Mouse (Mus musculus) neural tube, embryonic 11.5 days (tissue): Measurements from ENCODE around the gene Txnip. TPM values are rescaled to one million over a fixed set of nuclear protein-coding genes. Genes with fewer than 3 reads are reported as not detected.

Source experiments
- ATAC-seq: fragments of 200-750 bp; cut with Nextera tagmentation; 2 replicates; pipeline ENCODE4 v1.8.0; 2017; ENCODE audit warnings: moderate number of reproducible peaks, mild to moderate bottlenecking, moderate TSS enrichment, moderate library complexity; ENCODE audit not compliant: insufficient read depth, low FRiP score, low TSS enrichment
- DNase-seq: peaks from one replicate; pipeline ENCODE4 v3.0.0-alpha.2; 2015; ENCODE audit warnings: low spot score
- H3K27ac ChIP-seq: fragments of 300-500 bp; sonication (generic); 2 replicates; pipeline ENCODE4 v1.5.1; 2014; ENCODE audit warnings: low read depth, mild to moderate bottlenecking, low read length
- H3K27me3 ChIP-seq: fragments of 300-500 bp; sonication (generic); 2 replicates; pipeline ENCODE4 v1.6.1; 2014; ENCODE audit warnings: mild to moderate bottlenecking, low read length, mixed read lengths; ENCODE audit not compliant: control insufficient read depth, insufficient read depth
- H3K36me3 ChIP-seq: fragments of 300-500 bp; sonication (generic); 2 replicates; pipeline ENCODE4 v1.6.1; 2014; ENCODE audit warnings: mild to moderate bottlenecking, low read length, moderate library complexity, mixed read lengths; ENCODE audit not compliant: control insufficient read depth, insufficient read depth
- H3K4me1 ChIP-seq: fragments of 300-500 bp; sonication (generic); 2 replicates; pipeline ENCODE4 v1.6.1; 2014; ENCODE audit warnings: low read length, mixed read lengths; ENCODE audit not compliant: control insufficient read depth, insufficient read depth
- H3K4me2 ChIP-seq: fragments of 300-500 bp; sonication (generic); 2 replicates; pipeline ENCODE4 v1.6.1; 2014; ENCODE audit warnings: low read depth, mild to moderate bottlenecking, moderate library complexity
- H3K4me3 ChIP-seq: fragments of 300-500 bp; sonication (generic); 2 replicates; pipeline ENCODE4 v1.5.1; 2014; ENCODE audit warnings: low read depth, low read length
- H3K9ac ChIP-seq: fragments of 300-500 bp; sonication (generic); 2 replicates; pipeline ENCODE4 v1.6.1; 2014; ENCODE audit warnings: mild to moderate bottlenecking, low read length
- H3K9me3 ChIP-seq: fragments of 300-500 bp; sonication (generic); 2 replicates; pipeline ENCODE4 v1.6.1; 2016; ENCODE audit warnings: low read length; ENCODE audit not compliant: control insufficient read depth
- WGBS: fragments of 180-500 bp; shearing (Covaris S2); extraction: QIAGEN DNeasy Blood & Tissue Kit; methylation state at CpG from one replicate; pipeline ENCODE4 v1.1.7; 2014; 5-methylcytosine and 5-hydroxymethylcytosine counted together
- polyA plus RNA-seq: library from polyadenylated mRNA; unstranded; fragments of >200 nt; fragmentation: Nextera tagmentation; extraction: Ambion mirVana; gene quantifications from 2 replicates; pipeline ENCODE4 v1.2.1, GENCODE M21; 2014

Txnip gene
- polyA plus RNA-seq, 1 experiment from 2014 or later: 50.4 TPM

DNA sequence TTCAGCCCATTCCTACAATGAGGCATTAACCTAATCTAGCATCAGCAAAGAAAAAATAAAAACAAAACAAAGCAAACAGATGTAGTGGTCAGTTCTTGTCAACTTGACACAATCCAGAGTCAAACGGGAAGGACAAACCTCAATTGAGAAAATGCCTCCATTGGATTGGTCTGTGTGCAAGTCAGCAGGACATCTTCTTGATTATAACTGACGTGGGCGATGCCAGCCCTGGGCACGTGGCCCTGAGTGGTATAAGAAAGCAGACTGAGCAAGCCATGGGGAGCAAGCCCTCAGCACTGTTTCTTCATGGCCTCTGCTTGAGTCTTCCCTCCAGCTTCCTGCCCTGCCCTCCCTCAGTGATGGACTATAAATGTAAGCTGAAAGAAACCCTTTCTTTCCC, 10.9 kb upstream of the Txnip start:
- Histone ChIP-seq H3K4me3 (no peak overlapping the region), H3K4me1 (no peaks in the 10 kb centered on the region), H3K9ac (no peak overlapping the region), H3K27me3 (no peaks in the 10 kb centered on the region), H3K9me3 (no peaks in the 10 kb centered on the region), H3K4me2 (no peak overlapping the region), H3K27ac (no peak overlapping the region), H3K36me3 (no peaks in the 10 kb centered on the region)
- ATAC-seq (no peak), DNase-seq (no peak)
- WGBS: 57% methylated on average over 4 of the region's 4 CpGs

DNA sequence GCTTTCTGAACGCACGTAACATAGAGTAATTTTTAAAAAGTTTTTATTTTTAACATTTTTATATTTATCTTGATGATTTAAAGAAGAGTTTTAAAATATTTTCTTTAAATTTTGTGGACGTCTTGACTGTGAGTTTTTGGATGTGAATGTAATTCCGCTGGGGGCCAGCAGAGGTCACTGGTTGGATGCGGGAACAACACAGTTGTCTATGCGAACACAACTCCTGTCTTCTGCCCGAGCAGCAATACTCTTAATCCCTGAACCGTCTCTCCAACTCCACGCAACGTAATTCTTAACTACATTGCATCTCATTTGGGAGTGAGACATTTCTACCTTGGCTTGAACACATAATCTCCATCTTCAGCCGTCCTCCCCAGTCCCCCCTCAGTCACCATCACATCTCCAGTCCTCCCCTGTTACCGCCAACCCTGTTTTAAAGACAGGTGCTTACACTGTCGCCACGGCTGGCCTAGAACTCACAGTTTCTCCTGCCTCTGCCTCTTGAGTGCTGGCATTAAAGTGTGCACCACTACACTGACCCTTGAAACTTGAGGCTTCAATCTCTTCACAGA, 10.3 kb upstream of the Txnip start:
- no peaks in the 10 kb centered on the region for H3K27me3 ChIP-seq
- no peak overlapping the region for H3K4me3 ChIP-seq
- no peaks in the 10 kb centered on the region for H3K36me3 ChIP-seq
- no peaks in the 10 kb centered on the region for H3K4me1 ChIP-seq
- ATAC-seq (no peak; the same call in 1 of the 2 replicates), DNase-seq (peak; percentile 65)
- no peak overlapping the region for H3K9ac ChIP-seq
- H3K9me3 ChIP-seq: no peaks in the 10 kb centered on the region
- no peak overlapping the region for H3K27ac ChIP-seq
- H3K4me2 ChIP-seq: 0 out of 2 replicates have a peak overlapping the region, but pooled peaks have one; percentile 6
- 11% methylated on average over 14 of the region's 14 CpGs for WGBS

DNA sequence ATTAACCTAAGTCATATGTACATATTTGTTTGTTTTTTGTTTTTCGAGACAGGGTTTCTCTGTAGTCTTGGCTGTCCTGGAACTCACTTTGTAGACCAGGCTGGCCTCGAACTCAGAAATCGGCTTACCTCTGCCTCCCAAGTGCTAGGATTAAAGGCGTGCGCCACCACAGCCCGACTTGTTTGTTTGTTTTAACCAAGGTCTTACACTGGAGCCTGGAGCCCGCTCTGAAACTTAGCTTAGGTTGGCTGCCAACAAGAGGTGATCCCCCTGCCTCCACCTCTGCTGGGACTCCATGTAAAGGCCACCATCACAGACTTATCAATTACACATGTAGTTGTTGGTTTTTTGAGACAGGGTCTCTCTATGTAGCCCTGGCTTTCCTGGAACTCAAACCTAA, 8.9 kb upstream of the Txnip start:
- no peak overlapping the region for H3K4me2 ChIP-seq
- H3K27ac ChIP-seq: no peak overlapping the region
- no peaks in the 10 kb centered on the region for H3K36me3 ChIP-seq
- H3K9me3 ChIP-seq: no peaks in the 10 kb centered on the region
- no peak for DNase-seq
- 83% methylated on average over 7 of the region's 7 CpGs for WGBS
- H3K9ac ChIP-seq: no peak overlapping the region
- H3K4me3 ChIP-seq: no peak overlapping the region
- no peak for ATAC-seq
- H3K4me1 ChIP-seq: no peaks in the 10 kb centered on the region
- H3K27me3 ChIP-seq: no peaks in the 10 kb centered on the region

DNA sequence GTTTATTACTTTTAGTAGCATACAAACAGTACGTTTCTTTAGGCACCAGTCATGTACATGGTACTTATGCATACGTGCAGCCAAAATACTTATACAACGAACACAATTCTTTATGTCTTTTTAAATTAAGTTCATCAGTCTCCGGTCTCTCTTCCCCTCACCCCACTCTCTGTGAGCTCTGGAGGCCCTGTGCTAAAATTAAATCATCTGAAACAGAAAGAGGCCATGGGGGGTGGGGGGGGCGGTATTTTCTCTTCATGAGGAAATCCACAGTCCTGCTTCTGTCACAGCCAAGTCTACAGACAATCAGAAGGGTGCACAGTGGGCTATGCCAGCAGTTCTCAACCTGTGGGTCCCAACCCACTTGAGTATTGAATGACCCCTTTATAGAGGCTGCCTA, 8.4 kb upstream of the Txnip start:
- Histone ChIP-seq H3K9ac (no peak overlapping the region), H3K4me2 (no peak overlapping the region), H3K27ac (no peak overlapping the region), H3K4me3 (no peak overlapping the region), H3K27me3 (no peaks in the 10 kb centered on the region), H3K36me3 (no peaks in the 10 kb centered on the region), H3K9me3 (no peaks in the 10 kb centered on the region), H3K4me1 (no peaks in the 10 kb centered on the region)
- no peak for ATAC-seq
- WGBS: 85% methylated on average over 5 of the region's 5 CpGs
- no peak for DNase-seq

DNA sequence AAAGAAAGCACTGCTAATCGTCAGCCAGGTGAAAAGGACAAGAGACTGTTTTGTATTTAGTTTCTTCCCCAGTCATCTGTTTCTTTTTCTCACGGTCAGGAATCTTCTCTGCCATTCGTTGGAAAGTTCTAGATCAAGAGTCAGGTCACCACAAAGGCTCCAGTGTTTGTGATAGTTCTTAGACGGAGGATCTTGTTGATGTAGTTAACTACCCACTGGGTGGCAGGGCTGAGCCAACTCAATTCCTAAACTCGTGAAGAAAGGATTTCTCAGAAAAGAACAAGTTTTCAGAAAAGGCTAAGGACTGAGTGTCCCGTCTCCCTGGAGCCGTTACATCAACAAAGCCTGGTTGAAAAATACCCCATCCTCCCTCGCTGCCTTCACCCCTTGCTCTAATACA, 6.6 kb upstream of the Txnip start:
- H3K27me3 ChIP-seq: no peaks in the 10 kb centered on the region
- no peaks in the 10 kb centered on the region for H3K36me3 ChIP-seq
- ATAC-seq (no peak), DNase-seq (peak; percentile 65)
- H3K9ac ChIP-seq: no peak overlapping the region
- no peaks in the 10 kb centered on the region for H3K4me1 ChIP-seq
- H3K9me3 ChIP-seq: no peaks in the 10 kb centered on the region
- 33% methylated on average over 8 of the region's 8 CpGs for WGBS
- no peak overlapping the region for H3K27ac ChIP-seq
- no peak overlapping the region for H3K4me3 ChIP-seq
- no peak overlapping the region for H3K4me2 ChIP-seq

DNA sequence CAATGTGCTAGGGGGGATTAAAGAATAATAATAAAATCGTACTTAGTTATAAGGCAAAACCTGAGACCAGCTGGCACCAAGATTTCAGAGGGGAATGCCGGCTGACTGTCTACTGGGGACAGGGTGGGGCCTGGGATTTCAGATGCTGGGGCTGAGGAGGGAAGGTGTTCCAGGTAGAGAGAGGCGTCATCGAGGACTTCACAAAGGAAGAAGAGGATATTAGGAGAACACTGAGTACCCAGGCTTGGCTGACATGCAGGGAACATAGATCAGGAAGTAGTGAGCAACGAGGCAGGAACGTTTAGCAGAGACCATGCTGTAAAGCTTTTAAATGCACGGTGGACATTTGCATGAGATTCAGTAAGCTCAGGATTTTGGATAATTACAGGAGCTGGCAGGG, 5.9 kb upstream of the Txnip start:
- H3K9me3 ChIP-seq: no peaks in the 10 kb centered on the region
- WGBS: 85% methylated on average over 7 of the region's 7 CpGs
- no peak for ATAC-seq
- no peak overlapping the region for H3K9ac ChIP-seq
- DNase-seq: no peak
- H3K4me1 ChIP-seq: peaks cover 4% of the 10 kb centered on the region
- no peak overlapping the region for H3K27ac ChIP-seq
- no peak overlapping the region for H3K4me3 ChIP-seq
- no peak overlapping the region for H3K4me2 ChIP-seq
- no peaks in the 10 kb centered on the region for H3K27me3 ChIP-seq
- no peaks in the 10 kb centered on the region for H3K36me3 ChIP-seq

DNA sequence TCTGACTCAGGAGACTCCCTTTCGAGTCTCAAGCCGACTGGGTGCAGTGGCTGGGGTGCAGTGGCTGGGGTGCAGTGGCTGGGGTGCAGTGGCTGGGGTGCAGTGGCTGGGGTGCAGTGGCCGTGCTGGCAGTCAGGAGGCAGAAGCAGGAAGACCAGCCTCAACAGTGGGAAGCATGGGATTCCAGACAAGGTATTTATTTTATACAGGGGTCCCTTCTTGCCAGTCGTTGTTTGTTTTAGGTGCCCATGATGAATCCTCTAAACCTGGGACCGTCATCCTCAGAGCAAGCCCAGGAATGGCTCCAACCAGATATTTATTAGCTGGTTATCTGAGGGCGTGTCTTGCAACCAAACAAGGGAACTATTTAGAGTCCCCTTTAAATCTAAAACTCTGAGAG, 4.2 kb upstream of the Txnip start:
- H3K36me3 ChIP-seq: no peaks in the 10 kb centered on the region
- no peak overlapping the region for H3K27ac ChIP-seq
- no peak overlapping the region for H3K4me2 ChIP-seq
- peaks cover 6% of the 10 kb centered on the region for H3K4me1 ChIP-seq
- WGBS: 80% methylated on average over 6 of the region's 6 CpGs
- DNase-seq: no peak
- no peak overlapping the region for H3K9ac ChIP-seq
- no peak for ATAC-seq
- H3K9me3 ChIP-seq: no peaks in the 10 kb centered on the region
- no peak overlapping the region for H3K4me3 ChIP-seq
- H3K27me3 ChIP-seq: no peaks in the 10 kb centered on the region

DNA sequence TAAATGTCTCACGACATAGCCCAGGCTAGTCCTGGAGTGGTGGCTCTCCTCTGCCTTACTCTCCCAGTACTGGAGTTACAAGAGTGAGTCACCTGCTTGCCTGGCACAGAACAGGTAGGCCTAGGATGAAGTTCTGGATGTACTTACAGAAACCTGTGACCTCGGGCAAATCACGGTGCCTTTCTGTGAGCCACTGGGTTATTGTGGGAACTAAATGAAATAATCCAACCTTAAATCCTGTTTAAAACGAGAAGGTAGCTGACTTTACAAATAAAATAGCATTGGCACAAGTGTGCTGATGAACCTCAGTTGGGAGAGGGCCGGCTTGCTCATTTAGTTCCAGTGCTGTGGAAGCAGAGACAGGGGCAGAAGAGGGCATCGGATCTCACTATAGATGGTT, 3.5 kb upstream of the Txnip start:
- no peak for ATAC-seq

DNA sequence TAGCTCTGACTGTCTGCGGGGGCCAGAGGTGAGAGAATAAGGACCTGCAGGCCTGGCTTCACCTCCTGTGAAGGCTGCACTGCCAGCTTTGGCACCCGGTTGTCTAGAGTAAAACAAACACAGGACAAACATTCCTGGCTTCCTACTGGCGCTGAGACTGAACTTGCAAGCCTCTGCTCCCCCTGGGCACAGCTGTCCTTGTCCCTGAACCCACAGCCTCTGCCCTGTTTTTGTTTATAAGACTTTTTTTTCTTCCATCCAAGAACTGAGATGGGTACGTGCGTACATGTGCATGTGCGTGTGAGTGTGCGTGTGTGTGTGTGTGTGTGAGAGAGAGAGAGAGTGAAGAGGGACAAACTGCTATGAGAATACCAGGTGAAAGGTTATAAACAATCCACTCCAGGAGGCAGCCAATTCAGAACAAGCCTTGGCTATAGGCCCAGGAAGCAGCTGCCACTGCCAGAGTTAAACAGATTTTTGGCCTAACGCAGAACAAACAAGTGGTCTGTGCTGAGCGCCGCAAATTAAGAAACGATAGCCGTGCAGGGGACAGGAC, 2.6 kb upstream of the Txnip start:
- no peak overlapping the region for H3K4me2 ChIP-seq
- peaks cover 18% of the 10 kb centered on the region for H3K4me1 ChIP-seq
- WGBS: 62% methylated on average over 12 of the region's 12 CpGs
- H3K4me3 ChIP-seq: no peak overlapping the region
- ATAC-seq: no peak
- no peak for DNase-seq
- no peaks in the 10 kb centered on the region for H3K9me3 ChIP-seq
- H3K27me3 ChIP-seq: no peaks in the 10 kb centered on the region
- H3K9ac ChIP-seq: peak overlapping the region; percentile 15; the same call in 1 of the 2 replicates
- no peak overlapping the region for H3K27ac ChIP-seq
- H3K36me3 ChIP-seq: peaks cover 4% of the 10 kb centered on the region; the same call in 1 of the 2 replicates

More for the DNA sequence above, 3.5 kb upstream of the Txnip start:
- no peak overlapping the region for H3K4me2 ChIP-seq
- H3K9ac ChIP-seq: no peak overlapping the region
- no peaks in the 10 kb centered on the region for H3K9me3 ChIP-seq
- no peak overlapping the region for H3K4me3 ChIP-seq
- peaks cover 10% of the 10 kb centered on the region for H3K4me1 ChIP-seq
- 81% methylated on average over 6 of the region's 6 CpGs for WGBS
- no peak overlapping the region for H3K27ac ChIP-seq
- no peaks in the 10 kb centered on the region for H3K27me3 ChIP-seq
- H3K36me3 ChIP-seq: no peaks in the 10 kb centered on the region
- no peak for DNase-seq
